Mouse (Mus musculus) limb, embryonic 14.5 days (tissue): ENCODE results near the gene Rflnb. TPM values are rescaled to one million over a fixed set of nuclear protein-coding genes. Genes with fewer than 3 reads are reported as not detected.

Source experiments
- ATAC-seq: fragments of 200-750 bp; cut with Nextera tagmentation; 2 replicates; pipeline ENCODE4 v1.8.0; 2017; ENCODE audit warnings: low read depth, moderate number of reproducible peaks, moderate TSS enrichment; ENCODE audit not compliant: low FRiP score
- DNase-seq: peaks from one replicate; pipeline ENCODE4 v3.0.0-alpha.2; 2015; ENCODE audit warnings: low spot score
- H3K27ac ChIP-seq: fragments of 300-500 bp; sonication (generic); replicated peaks from 2 replicates; pipeline ENCODE4 v1.5.1; 2014; ENCODE audit warnings: low read depth, mild to moderate bottlenecking, low read length, moderate library complexity, mixed read lengths
- H3K27me3 ChIP-seq: fragments of 300-500 bp; sonication (generic); 2 replicates; pipeline ENCODE4 v1.6.1; 2014; ENCODE audit warnings: low read length, mixed read lengths; ENCODE audit not compliant: control insufficient read depth, insufficient read depth
- H3K36me3 ChIP-seq: fragments of 300-500 bp; sonication (generic); 2 replicates; pipeline ENCODE4 v1.6.1; 2014; ENCODE audit warnings: mild to moderate bottlenecking, low read length, moderate library complexity, mixed read lengths; ENCODE audit not compliant: control insufficient read depth, insufficient read depth
- H3K4me1 ChIP-seq: fragments of 300-500 bp; sonication (generic); 2 replicates; pipeline ENCODE4 v1.6.1; 2014; ENCODE audit warnings: antibody characterized with exemption, low read length, mixed read lengths; ENCODE audit not compliant: control insufficient read depth, insufficient read depth
- H3K4me2 ChIP-seq: fragments of 300-500 bp; sonication (generic); replicated peaks from 2 replicates; pipeline ENCODE4 v1.6.1; 2014; ENCODE audit warnings: low read depth, mild to moderate bottlenecking, low read length, moderate library complexity; ENCODE audit not compliant: severe bottlenecking
- H3K4me3 ChIP-seq: fragments of 300-500 bp; sonication (generic); replicated peaks from 2 replicates; pipeline ENCODE4 v1.5.1; 2014; ENCODE audit warnings: low read length
- H3K9ac ChIP-seq: fragments of 300-500 bp; sonication (generic); 2 replicates; pipeline ENCODE4 v1.6.1; 2014; ENCODE audit warnings: mild to moderate bottlenecking, low read depth, low read length, moderate library complexity; ENCODE audit not compliant: severe bottlenecking
- H3K9me3 ChIP-seq: fragments of 300-500 bp; sonication (generic); 2 replicates; pipeline ENCODE4 v1.6.1; 2016; ENCODE audit warnings: low read length; ENCODE audit not compliant: control insufficient read depth
- POLR2A ChIP-seq: fragments of 200-500 bp; IDR thresholded peaks from 2 replicates; pipeline ENCODE4 v1.8.0; 2012; ENCODE audit warnings: inconsistent platforms, mild to moderate bottlenecking, moderate library complexity, borderline replicate concordance; ENCODE audit not compliant: insufficient read depth, insufficient read length; ENCODE audit errors: extremely low read depth
- WGBS: fragments of 180-500 bp; shearing (Covaris S2); extraction: QIAGEN DNeasy Blood & Tissue Kit; methylation state at CpG from one replicate; pipeline ENCODE4 v1.1.7; 2014; 5-methylcytosine and 5-hydroxymethylcytosine counted together
- polyA plus RNA-seq, 2 experiments: library from polyadenylated mRNA; depleted of rRNA in 1 of 2; stranded (reverse) in 1 of 2; unstranded in 1 of 2; fragments of >200 nt; fragmentation: Nextera tagmentation in 1 of 2; extraction: Ambion mirVana in 1 of 2; gene quantifications; 2 replicates each; pipeline versions ENCODE4 v1.2.1 to v1.2.3; 2012 to 2014

The Rflnb gene
- polyA plus RNA-seq, 2 experiments = 28.9 to 52.2 TPM

- no peak overlapping the region for H3K4me2 ChIP-seq
- no peak overlapping the region for H3K9ac ChIP-seq
- WGBS = 88% methylated on average over 8 of the region's 8 CpGs
- no peak overlapping the region for H3K4me3 ChIP-seq
- H3K4me1 ChIP-seq = no peaks in the 10 kb centered on the region
- no peak for DNase-seq
- no peaks in the 10 kb centered on the region for H3K9me3 ChIP-seq
- no peak overlapping the region for H3K27ac ChIP-seq
- H3K27me3 ChIP-seq = no peaks in the 10 kb centered on the region
- no peaks in the 10 kb centered on the region for H3K36me3 ChIP-seq
- no peak for TF ChIP-seq POLR2A
- no peak for ATAC-seq
Observed at GRCm38 (mm10) chr11:75991911-75992310, 35.7 kb downstream of the Rflnb start.

- ATAC-seq (no peak), DNase-seq (no peak)
- Histone ChIP-seq H3K9ac (no peak overlapping the region), H3K4me3 (no peak overlapping the region), H3K36me3 (no peaks in the 10 kb centered on the region), H3K4me1 (no peaks in the 10 kb centered on the region), H3K9me3 (no peaks in the 10 kb centered on the region), H3K4me2 (no peak overlapping the region), H3K27me3 (no peaks in the 10 kb centered on the region), H3K27ac (no peak overlapping the region)
- 73% methylated on average over 15 of the region's 15 CpGs for WGBS
- TF ChIP-seq POLR2A = no peak
Observed at GRCm38 (mm10) chr11:75990965-75991835, 36.4 kb downstream of the Rflnb start.

- WGBS = 65% methylated on average over 7 of the region's 7 CpGs
- Histone ChIP-seq H3K4me2 (no peak overlapping the region), H3K9ac (no peak overlapping the region), H3K9me3 (no peaks in the 10 kb centered on the region), H3K27me3 (no peaks in the 10 kb centered on the region), H3K36me3 (no peaks in the 10 kb centered on the region), H3K27ac (no peak overlapping the region), H3K4me1 (no peaks in the 10 kb centered on the region), H3K4me3 (no peak overlapping the region)
- DNase-seq (no peak), ATAC-seq (no peak)
- TF ChIP-seq POLR2A = no peak
Observed at GRCm38 (mm10) chr11:75985948-75986347, 41.6 kb downstream of the Rflnb start.

- no peak overlapping the region for H3K4me3 ChIP-seq
- no peak overlapping the region for H3K9ac ChIP-seq
- H3K27ac ChIP-seq = no peak overlapping the region
- no peaks in the 10 kb centered on the region for H3K36me3 ChIP-seq
- H3K4me2 ChIP-seq = no peak overlapping the region
- no peaks in the 10 kb centered on the region for H3K4me1 ChIP-seq
- DNase-seq = no peak
- TF ChIP-seq POLR2A = no peak
- no peak for ATAC-seq
- no peaks in the 10 kb centered on the region for H3K9me3 ChIP-seq
- no peaks in the 10 kb centered on the region for H3K27me3 ChIP-seq
- WGBS = 86% methylated on average over 1 of the region's 1 CpGs
Observed at GRCm38 (mm10) chr11:75984581-75984980, 43.0 kb downstream of the Rflnb start.

- DNase-seq = no peak
- Histone ChIP-seq H3K4me3 (no peak overlapping the region), H3K9me3 (no peaks in the 10 kb centered on the region), H3K4me2 (no peak overlapping the region), H3K27me3 (no peaks in the 10 kb centered on the region), H3K27ac (no peak overlapping the region), H3K36me3 (no peaks in the 10 kb centered on the region), H3K4me1 (no peaks in the 10 kb centered on the region), H3K9ac (no peak overlapping the region)
- TF ChIP-seq POLR2A = no peak
- 78% methylated on average over 4 of the region's 4 CpGs for WGBS
- ATAC-seq = no peak
Observed at GRCm38 (mm10) chr11:75983194-75983593, 44.4 kb downstream of the Rflnb start.
